Mouse (Mus musculus) frontal cortex, postnatal 25 days (tissue): ENCODE measurements at regions not wholly inside any gene's neighbourhood (a gene's known extent, or its start where the extent isn't known, plus 50 kb on each side); places are given as distances from the start of the nearest gene placed in this dataset.

Experiments used
- DNase-seq, 2 experiments: peaks; one replicate each; pipeline ENCODE4 v3.0.0; 2022; ENCODE audit warnings: low spot score in 2 of 2

GRCm38 (mm10) chr5:133310979-133311890 is 768.1 kb upstream of the Auts2 start:
- DNase-seq = peak in 1 of 2 experiments; percentile 11

GRCm38 (mm10) chr5:133267887-133268286 is 724.7 kb upstream of the Auts2 start:
- no peak for DNase-seq

- peak in 1 of 2 experiments; percentile 4 for DNase-seq
These were observed 724.2 kb upstream of the Auts2 start for GRCm38 (mm10) chr5:133267356-133267755.

GRCm38 (mm10) chr5:133264976-133265375 is 721.8 kb upstream of the Auts2 start:
- DNase-seq = no peak

GRCm38 (mm10) chr5:133218801-133219200 is 675.7 kb upstream of the Auts2 start:
- no peak for DNase-seq

GRCm38 (mm10) chr5:133198546-133198945 is 655.4 kb upstream of the Auts2 start:
- DNase-seq = no peak

- DNase-seq = no peak
These were observed 646.8 kb upstream of the Auts2 start for GRCm38 (mm10) chr5:133189798-133190571.

- peak; percentile 15 to 21 for DNase-seq
These were observed 632.5 kb upstream of the Auts2 start for GRCm38 (mm10) chr5:133175636-133176035.

- peak; percentile 10 to 24 for DNase-seq
These were observed 630.1 kb upstream of the Auts2 start for GRCm38 (mm10) chr5:133173155-133173723.

GRCm38 (mm10) chr5:133172686-133173085 is 629.5 kb upstream of the Auts2 start:
- no peak for DNase-seq

GRCm38 (mm10) chr5:133171266-133171665 is 628.1 kb upstream of the Auts2 start:
- DNase-seq = no peak

- no peak for DNase-seq
These were observed 624.4 kb upstream of the Auts2 start for GRCm38 (mm10) chr5:133167576-133167975.

GRCm38 (mm10) chr5:133167001-133167461 is 623.9 kb upstream of the Auts2 start:
- no peak for DNase-seq

- DNase-seq = peak in 1 of 2 experiments; percentile 24
These were observed 613.1 kb upstream of the Auts2 start for GRCm38 (mm10) chr5:133156115-133156857.

- no peak for DNase-seq
These were observed 602.9 kb upstream of the Auts2 start for GRCm38 (mm10) chr5:133145996-133146395.

- no peak for DNase-seq
These were observed 600.5 kb upstream of the Auts2 start for GRCm38 (mm10) chr5:133143679-133144078.

- DNase-seq = no peak
These were observed 599.4 kb upstream of the Auts2 start for GRCm38 (mm10) chr5:133142401-133143115.

GRCm38 (mm10) chr5:133131042-133131441 is 587.9 kb upstream of the Auts2 start:
- no peak for DNase-seq

- DNase-seq = no peak
These were observed 587.2 kb upstream of the Auts2 start for GRCm38 (mm10) chr5:133130316-133130715.

- DNase-seq = no peak
These were observed 581.1 kb upstream of the Auts2 start for GRCm38 (mm10) chr5:133124223-133124622.

GRCm38 (mm10) chr5:133113946-133114345 is 570.8 kb upstream of the Auts2 start:
- DNase-seq = no peak
